Mouse (Mus musculus) activated CD4-positive, CD25-positive, alpha-beta regulatory T cell (primary cell): ENCODE measurements around the gene Olfr548-ps1. TPM values are rescaled to one million over a fixed set of nuclear protein-coding genes. Genes with fewer than 3 reads are reported as not detected.

ENCODE experiments used
- polyA plus RNA-seq, 2 experiments: library from polyadenylated mRNA; unstranded; fragments of 100-300 nt; shearing (Covaris generic); gene quantifications; one replicate each; pipeline ENCODE4 v1.2.1; 2017

Gene Olfr548-ps1
- polyA plus RNA-seq = not detected

DNA sequence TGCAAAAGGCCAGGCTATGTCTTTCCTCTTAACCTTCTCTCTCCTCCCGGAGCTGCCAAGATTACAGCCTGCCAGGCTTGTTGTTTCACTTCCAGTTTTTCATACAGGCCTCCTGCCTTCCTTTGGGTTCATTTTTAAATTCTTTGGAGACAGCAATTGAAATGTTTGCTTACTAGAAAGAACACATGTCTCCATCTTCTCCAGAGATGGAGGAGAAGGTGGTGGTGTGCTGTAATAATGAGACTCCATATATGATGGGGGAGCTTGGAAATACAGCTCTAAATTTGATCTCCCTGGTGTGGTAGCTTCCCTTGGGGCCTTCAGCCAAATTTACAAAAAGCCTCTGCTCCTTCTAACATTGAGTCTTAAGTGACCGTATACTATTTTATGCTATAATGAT is at the start of gene Olfr548-ps1:
Gene Olfr548-ps1 (plus strand): TSS at position 301 of the 400 bp plus-strand sequence.

DNA sequence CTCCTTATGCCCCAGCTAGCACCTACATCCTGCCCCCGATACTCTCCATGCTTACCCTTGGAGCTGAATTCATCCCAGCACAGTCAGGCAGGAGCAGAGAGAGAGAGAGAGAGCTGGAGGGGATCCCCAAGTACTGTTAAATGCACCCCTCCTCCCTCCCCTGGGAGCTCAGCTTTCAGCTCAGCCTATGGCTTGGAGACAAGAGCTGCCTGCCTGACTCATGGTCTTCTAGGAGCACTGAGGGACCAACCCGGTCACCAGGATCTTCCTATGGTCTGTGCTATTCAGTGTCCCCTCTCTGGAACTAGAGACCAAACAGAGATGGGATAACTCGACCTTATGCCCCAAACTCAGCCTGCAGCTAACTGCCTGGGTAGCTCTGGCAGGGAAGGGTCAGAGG is 41.2 kb upstream of the Olfr548-ps1 start, which contains the start of gene Olfr545:
Gene Olfr545 (minus strand): TSS at position 101 of the 400 bp plus-strand sequence.

DNA sequence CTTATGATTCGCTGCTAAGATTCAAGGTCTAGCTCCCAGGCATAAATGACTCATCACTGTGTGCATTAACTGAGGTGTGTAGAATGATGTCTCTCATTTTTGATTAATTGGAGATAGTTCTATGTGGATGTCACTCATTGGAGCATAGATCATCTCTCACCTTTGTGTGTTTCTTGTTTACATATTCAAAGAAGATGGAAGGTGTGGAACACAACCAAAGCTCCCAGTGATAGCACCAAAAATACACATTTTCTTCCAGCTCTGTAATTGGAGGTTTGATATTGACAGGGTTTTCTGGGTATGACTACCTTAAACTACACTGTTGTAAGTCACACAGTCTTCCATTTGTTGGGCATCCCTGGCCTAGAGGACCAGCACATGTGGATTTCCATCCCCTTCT is 6.2 kb upstream of the Olfr548-ps1 start, which contains the start of gene Olfr547:
Gene Olfr547 (plus strand): TSS at position 301 of the 400 bp plus-strand sequence.

DNA sequence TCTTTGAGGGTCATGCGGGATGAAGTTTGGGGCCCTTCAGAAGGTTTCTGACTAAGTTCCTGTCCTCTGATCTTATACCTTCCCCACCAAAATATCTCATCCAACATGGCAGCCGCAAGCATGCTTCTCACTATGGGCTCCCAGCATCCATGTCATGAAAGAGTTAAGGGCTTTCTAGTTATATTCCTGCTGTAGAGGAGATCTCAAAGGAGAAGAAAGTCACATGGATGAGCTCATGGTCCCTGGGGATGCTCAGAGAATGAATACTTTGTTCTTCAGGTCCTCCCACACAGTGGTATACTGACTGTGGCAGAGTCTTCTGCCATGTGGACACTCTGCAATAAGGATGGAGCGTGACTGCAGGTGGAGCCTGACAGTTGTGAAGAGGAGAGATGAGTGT is 8.9 kb downstream of the Olfr548-ps1 start, which contains the start of gene Olfr549:
Gene Olfr549 (plus strand): TSS at position 301 of the 400 bp plus-strand sequence.

DNA sequence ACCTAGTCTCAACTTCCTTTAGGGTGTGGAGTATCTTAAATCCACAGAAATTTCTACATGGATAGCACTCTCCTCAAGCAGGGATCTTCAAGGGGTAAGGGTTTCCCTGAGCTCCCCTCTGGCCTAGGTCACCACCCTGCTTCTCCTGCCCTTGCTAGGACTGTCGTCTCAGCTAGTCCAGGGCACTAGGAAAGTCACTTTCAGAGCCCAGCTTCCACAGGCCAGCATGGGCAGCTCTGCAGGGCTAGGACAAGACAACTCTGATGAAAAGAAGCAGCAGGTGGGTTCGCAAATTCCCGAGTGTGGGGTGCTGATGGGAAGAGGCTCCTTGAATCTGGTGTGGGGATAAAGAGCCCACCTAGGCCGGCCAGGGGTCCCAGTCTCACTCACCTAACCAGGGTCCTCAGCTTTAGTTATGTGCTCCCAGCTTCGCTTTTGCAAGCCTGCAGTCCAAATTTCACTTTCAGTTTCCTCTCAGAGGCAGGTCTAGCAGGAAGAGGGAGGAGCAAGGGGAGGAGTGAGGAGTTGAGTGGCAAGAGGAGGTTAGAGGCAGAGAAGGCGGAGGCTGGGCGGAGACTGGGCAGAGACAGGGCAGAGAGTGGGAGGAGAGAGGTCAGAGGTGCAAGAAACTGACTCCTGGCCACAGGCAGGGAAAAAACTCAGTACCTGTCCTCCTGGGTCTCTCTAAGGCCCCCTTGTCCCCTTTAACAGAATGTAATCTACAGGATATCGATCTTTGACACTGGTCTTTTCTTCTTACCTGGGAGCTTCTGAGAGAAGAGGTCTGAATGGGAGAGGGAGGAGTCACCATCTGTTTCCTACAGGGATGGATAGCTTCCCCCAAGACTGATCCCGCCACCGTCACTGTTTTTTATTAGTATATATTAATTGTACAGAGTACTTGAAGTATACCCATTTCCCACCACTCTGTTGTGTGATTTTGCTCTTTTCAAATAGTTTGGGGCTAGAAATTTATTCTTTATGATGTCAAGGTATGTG is 24.6 kb downstream of the Olfr548-ps1 start, which contains the start of gene Trim21:
Gene Trim21 (minus strand): TSS at position 488 of the 999 bp plus-strand sequence.

DNA sequence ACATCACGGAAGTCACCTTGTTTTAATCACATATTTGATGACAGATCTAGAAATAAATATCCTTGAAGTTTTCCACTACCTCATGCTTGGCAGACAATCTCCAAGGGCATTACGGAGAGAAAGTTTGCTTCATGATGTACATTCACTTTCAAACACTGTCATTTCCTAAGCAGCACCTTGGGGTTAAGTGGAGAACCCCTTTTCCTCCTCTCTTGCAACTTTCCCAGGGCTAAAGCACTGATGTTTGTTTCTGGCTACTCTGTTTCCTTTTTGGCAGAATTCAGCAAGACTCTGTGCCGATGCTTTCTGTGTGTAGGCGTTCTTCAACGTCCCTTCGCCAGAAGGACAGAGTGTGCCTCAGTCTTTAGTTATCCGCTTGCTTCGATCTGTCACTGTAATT is 30.4 kb downstream of the Olfr548-ps1 start, which contains the start of gene Olfr550:
Gene Olfr550 (plus strand): TSS at position 301 of the 400 bp plus-strand sequence.

DNA sequence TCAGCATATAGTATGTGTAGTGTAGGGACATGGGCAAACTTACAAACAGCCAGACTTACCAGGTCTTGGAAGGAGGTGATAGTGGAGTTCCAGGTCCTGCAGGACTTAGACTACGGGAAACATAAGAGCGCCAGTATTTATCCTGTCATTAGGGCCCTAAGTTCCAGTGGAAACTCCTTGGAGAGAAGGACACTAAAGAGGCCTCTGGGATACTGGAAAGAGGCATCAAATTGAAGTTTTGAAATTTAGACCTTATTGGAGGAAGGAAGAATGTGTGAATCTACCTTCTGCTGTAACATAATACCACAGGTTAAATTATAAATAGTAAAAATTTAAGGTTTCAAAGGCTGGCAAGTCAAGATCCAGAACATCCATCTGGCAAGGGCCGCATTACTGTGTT is 51.1 kb downstream of the Olfr548-ps1 start, which contains the start of gene Olfr551:
Gene Olfr551 (minus strand): TSS at position 101 of the 400 bp plus-strand sequence.

Other genes with a start within 250 kb of the Olfr548-ps1 start
- gene Rrm1, start 99.2 kb upstream of the Olfr548-ps1 start, polyA plus RNA-seq = 10 to 100 TPM; 51.7 to 53.1 TPM
- gene Olfr543, start 59.2 kb upstream of the Olfr548-ps1 start, polyA plus RNA-seq = under 1 TPM in 1 of 2 experiments, not detected in 1; 0.12 TPM
- gene Olfr544, start 52.6 kb upstream of the Olfr548-ps1 start, polyA plus RNA-seq = under 1 TPM in 1 of 2 experiments, not detected in 1; 0.84 TPM
- under 1 TPM in 1 of 2 experiments, not detected in 1; 0.41 TPM for gene Olfr545, start 41.3 kb upstream of the Olfr548-ps1 start, polyA plus RNA-seq
- not detected for gene Olfr547, start 6.1 kb upstream of the Olfr548-ps1 start, polyA plus RNA-seq
- gene Olfr549, start 9.0 kb downstream of the Olfr548-ps1 start, polyA plus RNA-seq = not detected
- gene Trim21, start 24.6 kb downstream of the Olfr548-ps1 start, polyA plus RNA-seq = 100 to 1,000 TPM in 1 of 2 experiments, 10 to 100 TPM in 1; 88.3 to 105 TPM
- not detected for gene Olfr550, start 30.5 kb downstream of the Olfr548-ps1 start, polyA plus RNA-seq
- gene Olfr551, start 51.0 kb downstream of the Olfr548-ps1 start, polyA plus RNA-seq = not detected
- under 1 TPM in 1 of 2 experiments, not detected in 1; 0.04 TPM for gene Olfr552, start 56.9 kb downstream of the Olfr548-ps1 start, polyA plus RNA-seq
- under 1 TPM in 1 of 2 experiments, not detected in 1; 0.41 TPM for gene Olfr553, start 77.3 kb downstream of the Olfr548-ps1 start, polyA plus RNA-seq
- gene Olfr554, start 97.5 kb downstream of the Olfr548-ps1 start, polyA plus RNA-seq = under 1 TPM in 1 of 2 experiments, not detected in 1; 0.45 TPM
- not detected for gene Olfr555, start 117.9 kb downstream of the Olfr548-ps1 start, polyA plus RNA-seq
- under 1 TPM in 1 of 2 experiments, not detected in 1; 0.07 TPM for gene Olfr556, start 124.0 kb downstream of the Olfr548-ps1 start, polyA plus RNA-seq
- gene Trim68, start 146.4 kb downstream of the Olfr548-ps1 start, polyA plus RNA-seq = 1 to 10 TPM; 8.6 to 9.5 TPM
- not detected for gene Olfr557, start 155.0 kb downstream of the Olfr548-ps1 start, polyA plus RNA-seq
- gene Olfr558, start 161.3 kb downstream of the Olfr548-ps1 start, polyA plus RNA-seq = not detected
- gene Olfr33, start 178.2 kb downstream of the Olfr548-ps1 start, polyA plus RNA-seq = not detected
- gene Olfr559, start 186.6 kb downstream of the Olfr548-ps1 start, polyA plus RNA-seq = not detected
- not detected for gene Olfr560, start 218.5 kb downstream of the Olfr548-ps1 start, polyA plus RNA-seq
- under 1 TPM in 1 of 2 experiments, not detected in 1; 0.14 TPM for gene Olfr78, start 218.6 kb downstream of the Olfr548-ps1 start, polyA plus RNA-seq
- not detected for gene Olfr561, start 230.3 kb downstream of the Olfr548-ps1 start, polyA plus RNA-seq